Mouse (Mus musculus) embryonic facial prominence, embryonic 15.5 days (tissue): ENCODE measurements at regions not wholly inside any gene's neighbourhood (a gene's known extent, or its start where the extent isn't known, plus 50 kb on each side); places are given as distances from the start of the nearest gene placed in this dataset.

ENCODE experiments used
- ATAC-seq: fragments of 200-750 bp; cut with Nextera tagmentation; 2 replicates; pipeline ENCODE4 v1.8.0; 2017; ENCODE audit warnings: low read depth, moderate TSS enrichment; ENCODE audit not compliant: insufficient number of reproducible peaks, low FRiP score, low TSS enrichment
- H3K27ac ChIP-seq: fragments of 300-500 bp; sonication (generic); replicated peaks from 2 replicates; pipeline ENCODE4 v1.5.1; 2015; ENCODE audit warnings: mild to moderate bottlenecking, inconsistent platforms
- H3K27me3 ChIP-seq: fragments of 300-500 bp; sonication (generic); 2 replicates; pipeline ENCODE4 v1.6.1; 2015; ENCODE audit warnings: inconsistent platforms
- H3K36me3 ChIP-seq: fragments of 300-500 bp; sonication (generic); 2 replicates; pipeline ENCODE4 v1.6.1; 2015; ENCODE audit warnings: mild to moderate bottlenecking, inconsistent platforms
- H3K4me1 ChIP-seq: fragments of 300-500 bp; sonication (generic); 2 replicates; pipeline ENCODE4 v1.6.1; 2015; ENCODE audit warnings: inconsistent platforms
- H3K4me2 ChIP-seq: fragments of 300-500 bp; sonication (generic); replicated peaks from 2 replicates; pipeline ENCODE4 v1.6.1; 2015; ENCODE audit warnings: mild to moderate bottlenecking, inconsistent platforms
- H3K4me3 ChIP-seq: fragments of 300-500 bp; sonication (generic); replicated peaks from 2 replicates; pipeline ENCODE4 v1.5.1; 2015; ENCODE audit warnings: mild to moderate bottlenecking, inconsistent platforms
- H3K9ac ChIP-seq: fragments of 300-500 bp; sonication (generic); 2 replicates; pipeline ENCODE4 v1.6.1; 2015; ENCODE audit warnings: inconsistent platforms
- H3K9me3 ChIP-seq: fragments of 300-500 bp; sonication (generic); replicated peaks from 2 replicates; pipeline ENCODE4 v1.6.1; 2016; ENCODE audit warnings: inconsistent platforms
- WGBS: fragments of 180-500 bp; shearing (Covaris S2); methylation state at CpG from one replicate; pipeline ENCODE4 v1.1.7; 2015; 5-methylcytosine and 5-hydroxymethylcytosine counted together

DNA sequence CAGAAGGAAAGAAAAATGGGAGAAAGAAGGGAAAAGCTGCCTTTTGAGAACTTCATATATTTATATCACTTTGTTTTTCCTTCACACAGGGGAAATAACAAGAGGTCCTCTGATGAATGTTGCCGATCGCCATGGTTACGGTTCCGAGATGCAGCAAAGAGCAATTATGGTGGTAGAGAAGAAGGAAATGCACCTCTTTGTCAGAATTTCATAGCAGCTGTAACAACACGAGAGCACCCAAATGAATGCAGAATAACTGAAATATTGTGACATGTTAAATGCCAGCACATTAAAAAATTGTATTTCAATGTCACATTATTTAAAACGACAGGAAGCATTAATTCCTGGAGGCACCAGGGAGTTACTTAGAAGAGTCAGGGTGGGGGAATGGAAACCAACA lies 279.4 kb downstream of the Mctp2 start:
- no peak for ATAC-seq
- Histone ChIP-seq H3K4me2 (no peak overlapping the region), H3K9ac (no peak overlapping the region), H3K9me3 (no peaks in the 10 kb centered on the region), H3K36me3 (no peaks in the 10 kb centered on the region), H3K27ac (no peak overlapping the region), H3K27me3 (no peaks in the 10 kb centered on the region), H3K4me3 (no peak overlapping the region), H3K4me1 (no peaks in the 10 kb centered on the region)
- 75% methylated on average over 6 of the region's 6 CpGs for WGBS

DNA sequence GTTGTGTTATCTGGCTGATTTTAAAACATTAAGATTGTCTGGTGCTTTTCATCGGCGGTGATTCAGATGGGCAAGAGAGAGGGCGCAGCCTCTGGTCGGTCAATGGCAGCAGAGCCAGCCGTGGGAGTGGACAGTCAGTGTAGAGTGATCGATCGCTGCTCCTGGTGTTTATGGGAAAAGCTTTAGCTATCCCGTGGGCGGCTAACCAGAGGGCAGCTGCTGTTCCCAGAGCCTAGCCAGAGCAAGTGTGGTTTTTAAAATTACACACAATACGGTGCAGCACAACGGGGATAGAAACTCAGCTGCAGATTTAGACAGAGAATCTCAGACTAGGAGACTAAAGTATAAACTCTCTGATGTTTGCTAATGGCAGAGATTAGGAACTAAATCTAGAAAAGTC lies 297.3 kb downstream of the Mctp2 start:
- WGBS, result 87% methylated on average over 11 of the region's 11 CpGs
- no peaks in the 10 kb centered on the region for H3K27me3 ChIP-seq
- no peaks in the 10 kb centered on the region for H3K36me3 ChIP-seq
- ATAC-seq, result no peak
- H3K4me1 ChIP-seq, result no peaks in the 10 kb centered on the region
- no peak overlapping the region for H3K27ac ChIP-seq
- H3K9me3 ChIP-seq, result no peaks in the 10 kb centered on the region
- no peak overlapping the region for H3K9ac ChIP-seq
- no peak overlapping the region for H3K4me3 ChIP-seq
- H3K4me2 ChIP-seq, result no peak overlapping the region

GRCm38 (mm10) chr7:72004311-72004710 lies 302.1 kb downstream of the Mctp2 start:
- Histone ChIP-seq H3K4me2 (no peak overlapping the region), H3K4me1 (no peaks in the 10 kb centered on the region), H3K4me3 (no peak overlapping the region), H3K36me3 (no peaks in the 10 kb centered on the region), H3K27me3 (no peaks in the 10 kb centered on the region), H3K9ac (no peak overlapping the region), H3K9me3 (no peaks in the 10 kb centered on the region), H3K27ac (no peak overlapping the region)
- ATAC-seq, result no peak
- WGBS, result 77% methylated on average over 3 of the region's 3 CpGs

- Histone ChIP-seq H3K27ac (no peak overlapping the region), H3K4me1 (no peaks in the 10 kb centered on the region), H3K27me3 (no peaks in the 10 kb centered on the region), H3K9me3 (no peaks in the 10 kb centered on the region), H3K4me2 (no peak overlapping the region), H3K4me3 (no peak overlapping the region), H3K36me3 (no peaks in the 10 kb centered on the region), H3K9ac (no peak overlapping the region)
- WGBS, result 75% methylated on average over 3 of the region's 3 CpGs
- no peak for ATAC-seq
These were observed 313.9 kb downstream of the Mctp2 start for GRCm38 (mm10) chr7:71992526-71992925.

GRCm38 (mm10) chr7:71991835-71992234 lies 314.6 kb downstream of the Mctp2 start:
- 76% methylated on average over 3 of the region's 3 CpGs for WGBS
- Histone ChIP-seq H3K4me2 (no peak overlapping the region), H3K27ac (no peak overlapping the region), H3K36me3 (no peaks in the 10 kb centered on the region), H3K27me3 (no peaks in the 10 kb centered on the region), H3K4me3 (no peak overlapping the region), H3K9me3 (no peaks in the 10 kb centered on the region), H3K9ac (no peak overlapping the region), H3K4me1 (no peaks in the 10 kb centered on the region)
- ATAC-seq, result no peak

- WGBS, result 85% methylated on average over 4 of the region's 4 CpGs
- H3K27ac ChIP-seq, result no peak overlapping the region
- no peaks in the 10 kb centered on the region for H3K4me1 ChIP-seq
- no peaks in the 10 kb centered on the region for H3K27me3 ChIP-seq
- no peaks in the 10 kb centered on the region for H3K9me3 ChIP-seq
- H3K36me3 ChIP-seq, result no peaks in the 10 kb centered on the region
- no peak overlapping the region for H3K4me2 ChIP-seq
- no peak for ATAC-seq
- H3K9ac ChIP-seq, result no peak overlapping the region
- no peak overlapping the region for H3K4me3 ChIP-seq
These were observed 315.2 kb downstream of the Mctp2 start for GRCm38 (mm10) chr7:71991206-71991605.

DNA sequence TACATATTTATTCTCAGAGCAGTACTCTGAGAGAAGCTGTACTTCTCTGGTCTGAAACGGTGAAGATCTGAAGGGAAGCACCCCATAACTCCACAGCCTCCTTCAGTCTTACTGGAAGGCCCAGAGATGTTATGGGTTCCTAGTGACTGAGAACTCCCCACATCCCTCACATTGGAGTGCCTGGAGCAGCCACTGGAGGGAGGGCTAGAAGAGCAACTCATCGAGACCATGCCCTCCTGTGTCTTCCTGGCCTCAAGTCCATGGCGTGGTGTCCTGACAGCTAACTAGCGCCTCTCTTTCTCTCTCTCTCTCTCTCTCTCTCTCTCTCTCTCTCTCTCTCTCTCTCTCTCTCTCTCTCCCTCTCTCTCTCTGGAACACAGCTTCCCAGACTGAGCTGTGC lies 340.4 kb downstream of the Mctp2 start:
- no peak overlapping the region for H3K4me3 ChIP-seq
- H3K27ac ChIP-seq, result no peak overlapping the region
- no peak for ATAC-seq
- no peaks in the 10 kb centered on the region for H3K36me3 ChIP-seq
- H3K9me3 ChIP-seq, result no peaks in the 10 kb centered on the region
- WGBS, result 58% methylated on average over 4 of the region's 4 CpGs
- H3K4me1 ChIP-seq, result peaks cover under 1% of the 10 kb centered on the region; the same call in 1 of the 2 replicates
- no peak overlapping the region for H3K9ac ChIP-seq
- no peak overlapping the region for H3K4me2 ChIP-seq
- H3K27me3 ChIP-seq, result no peaks in the 10 kb centered on the region

DNA sequence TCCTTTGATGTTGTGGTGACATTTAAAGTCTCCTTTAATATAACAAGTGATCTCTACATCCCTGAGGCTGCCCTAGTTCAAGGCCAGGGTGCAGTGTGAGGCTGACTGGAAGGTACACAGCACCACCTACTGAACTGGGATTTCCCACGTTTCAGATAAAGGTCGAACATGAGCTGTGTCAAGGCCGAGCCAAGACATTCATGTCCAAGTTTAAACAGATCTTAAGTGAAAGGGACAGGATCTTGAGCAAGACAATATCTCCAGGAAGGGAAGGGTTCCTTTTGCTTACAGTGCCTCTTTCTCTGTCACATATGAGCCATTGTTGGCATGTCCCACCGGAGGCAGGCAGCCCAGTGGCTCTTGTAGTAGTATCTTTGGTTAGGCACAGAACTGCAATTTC lies 343.0 kb downstream of the Mctp2 start:
- Histone ChIP-seq H3K27me3 (no peaks in the 10 kb centered on the region), H3K4me1 (peaks cover 6% of the 10 kb centered on the region; the same call in 1 of the 2 replicates), H3K27ac (no peak overlapping the region), H3K9ac (no peak overlapping the region), H3K9me3 (no peaks in the 10 kb centered on the region), H3K4me2 (no peak overlapping the region), H3K36me3 (no peaks in the 10 kb centered on the region), H3K4me3 (no peak overlapping the region)
- WGBS, result 69% methylated on average over 4 of the region's 4 CpGs
- no peak for ATAC-seq

DNA sequence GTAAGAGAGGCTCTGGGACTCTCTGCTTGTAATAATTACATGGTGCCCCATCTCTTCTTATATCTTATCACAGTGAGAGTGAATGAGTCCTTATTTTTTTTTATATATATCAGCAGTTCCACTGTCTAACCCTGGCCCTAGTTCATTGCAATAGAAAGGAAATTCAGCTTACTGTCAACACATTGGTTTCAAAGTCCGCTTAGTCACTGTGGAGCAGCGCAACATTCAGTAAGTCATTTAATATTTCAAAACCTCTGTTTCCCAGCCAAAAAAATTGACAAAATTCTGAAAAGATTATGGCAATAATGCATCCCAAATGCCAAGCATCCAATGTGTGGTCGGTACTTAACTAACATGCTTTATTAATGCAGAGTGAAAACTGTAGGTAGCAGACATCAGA lies 343.6 kb downstream of the Mctp2 start:
- Histone ChIP-seq H3K9ac (no peak overlapping the region), H3K9me3 (no peaks in the 10 kb centered on the region), H3K36me3 (no peaks in the 10 kb centered on the region), H3K4me2 (no peak overlapping the region), H3K27ac (no peak overlapping the region), H3K4me1 (peaks cover 6% of the 10 kb centered on the region; the same call in 1 of the 2 replicates), H3K4me3 (no peak overlapping the region), H3K27me3 (no peaks in the 10 kb centered on the region)
- no peak for ATAC-seq
- WGBS, result 67% methylated on average over 3 of the region's 3 CpGs

DNA sequence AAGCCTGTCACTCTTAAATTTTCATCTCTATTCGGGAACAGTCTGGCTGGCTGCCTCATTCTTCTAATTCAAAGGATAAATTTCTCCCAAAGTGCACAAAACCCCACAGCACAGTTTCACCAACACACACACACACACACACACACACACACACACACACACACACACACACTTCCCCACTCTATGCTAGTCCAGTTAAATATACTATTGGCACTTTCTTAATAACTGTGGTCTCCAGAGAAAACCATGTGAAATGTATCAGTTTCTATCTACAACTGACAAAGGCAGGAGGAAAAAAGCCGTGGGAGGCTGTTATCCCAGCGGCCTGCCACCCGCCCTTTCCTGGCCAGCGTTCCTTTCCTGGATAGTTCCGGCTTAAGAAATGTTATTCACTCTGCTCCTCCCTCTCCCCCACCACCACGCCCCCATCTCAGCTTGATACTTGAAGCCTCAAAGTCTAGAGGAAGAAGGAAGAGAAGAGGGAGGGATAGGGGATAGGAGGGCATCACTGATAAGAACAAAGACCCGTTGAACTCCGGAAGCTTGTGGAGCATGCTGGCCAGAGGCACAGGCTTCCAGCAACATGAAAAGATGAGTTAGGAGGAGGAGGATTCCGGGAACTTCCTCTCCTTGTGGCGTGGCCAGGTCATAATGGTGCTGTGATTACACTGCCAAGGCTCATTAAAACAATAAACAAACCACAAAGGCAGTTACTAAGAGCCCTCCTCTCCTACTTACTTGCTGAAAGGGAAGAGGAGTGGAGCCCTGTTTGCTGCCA lies 345.8 kb downstream of the Mctp2 start:
- 3% methylated on average over 11 of the region's 11 CpGs for WGBS
- Histone ChIP-seq H3K9ac (no peak overlapping the region), H3K4me1 (peaks cover 6% of the 10 kb centered on the region; the same call in 1 of the 2 replicates), H3K27me3 (no peaks in the 10 kb centered on the region), H3K27ac (no peak overlapping the region), H3K36me3 (no peaks in the 10 kb centered on the region), H3K9me3 (no peaks in the 10 kb centered on the region), H3K4me2 (peak overlapping the region; percentile 37), H3K4me3 (peak overlapping the region; percentile 14; the same call in 1 of the 2 replicates)
- ATAC-seq, result peak; percentile 72; the same call in 1 of the 2 replicates

DNA sequence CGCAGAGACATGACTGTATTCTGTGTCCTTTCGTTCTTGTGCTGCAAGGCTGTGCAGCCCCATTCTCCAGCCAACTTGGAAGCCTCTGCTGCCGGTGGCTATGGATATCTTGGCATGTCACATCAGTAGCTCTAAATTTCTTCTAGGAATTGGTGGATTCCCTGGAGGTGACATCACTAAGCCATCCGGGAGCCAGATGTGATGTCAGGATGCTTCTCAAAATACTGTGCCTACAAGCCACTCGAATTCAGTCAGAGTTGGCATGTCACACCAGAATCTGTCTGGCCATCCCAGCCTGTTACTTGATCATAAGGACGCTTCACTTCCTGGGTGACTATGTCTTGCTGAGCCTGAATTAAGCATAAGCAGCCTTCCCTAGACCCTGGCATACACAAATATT lies 359.9 kb downstream of the Mctp2 start:
- 57% methylated on average over 6 of the region's 6 CpGs for WGBS
- Histone ChIP-seq H3K36me3 (no peaks in the 10 kb centered on the region), H3K9ac (no peak overlapping the region), H3K4me2 (no peak overlapping the region), H3K27ac (no peak overlapping the region), H3K27me3 (no peaks in the 10 kb centered on the region), H3K4me1 (peaks cover 3% of the 10 kb centered on the region; the same call in 1 of the 2 replicates), H3K4me3 (no peak overlapping the region), H3K9me3 (no peaks in the 10 kb centered on the region)
- ATAC-seq, result no peak
